Mouse (Mus musculus): ENCODE data around the gene Git1.

GRCm38 (mm10) chr11:77525804-77526486 lies 32.6 kb downstream of the Git1 start:
- TF ChIP-seq REST (IDR thresholded peaks at IDR 0.05; ENCODE audit: insufficient read depth, insufficient read length) (no peak), POLR2A (IDR thresholded peaks at IDR 0.05; ENCODE audit: insufficient read length, low read depth) (no peak), MYOD1 (IDR thresholded peaks at IDR 0.05; ENCODE audit: control insufficient read depth in 1 of 3, insufficient read length in 2 of 3, low read depth in 2 of 3) (no peak), MAX (IDR thresholded peaks at IDR 0.05; ENCODE audit: low read depth) (no peak), E2F4 (IDR thresholded peaks at IDR 0.05; ENCODE audit: insufficient read depth) (no peak), TCF3 (IDR thresholded peaks at IDR 0.05; ENCODE audit: insufficient read length, low read depth) (no peak), POLR2AphosphoS2 (IDR thresholded peaks at IDR 0.05; ENCODE audit: insufficient read length, low read depth) (peak; percentile 46), USF1 (IDR thresholded peaks at IDR 0.05; ENCODE audit: low read depth) (no peak), MYOG (IDR thresholded peaks at IDR 0.05; ENCODE audit: control insufficient read depth in 1 of 3, insufficient read depth in 1 of 3, insufficient read length in 2 of 3, low read depth in 2 of 3) (no peak), TCF12 (IDR thresholded peaks at IDR 0.05; ENCODE audit: insufficient read depth, poor library complexity, severe bottlenecking) (no peak), CEBPB (IDR thresholded peaks at IDR 0.05; ENCODE audit: insufficient read depth, poor library complexity, severe bottlenecking) (no peak)
